Mouse (Mus musculus) liver, embryonic 14.5 days (tissue): ENCODE measurements around the gene Whamm.

Source experiments
- CTCF ChIP-seq: IDR thresholded peaks from 2 replicates; pipeline ENCODE4 v1.5.1; 2016; ENCODE audit warnings: antibody characterized with exemption, low read depth, control low read depth
- EP300 ChIP-seq: IDR thresholded peaks from 2 replicates; pipeline ENCODE4 v1.6.1; 2016; ENCODE audit warnings: antibody characterized with exemption, low read depth

- no peak for TF ChIP-seq CTCF
- no peak for TF ChIP-seq EP300
Observed at GRCm38 (mm10) chr7:81566892-81567291, 4.2 kb upstream of the Whamm start, which contains the start of gene Fsd2.
